Mouse (Mus musculus): ENCODE measurements around the gene Mocs1.

DNA sequence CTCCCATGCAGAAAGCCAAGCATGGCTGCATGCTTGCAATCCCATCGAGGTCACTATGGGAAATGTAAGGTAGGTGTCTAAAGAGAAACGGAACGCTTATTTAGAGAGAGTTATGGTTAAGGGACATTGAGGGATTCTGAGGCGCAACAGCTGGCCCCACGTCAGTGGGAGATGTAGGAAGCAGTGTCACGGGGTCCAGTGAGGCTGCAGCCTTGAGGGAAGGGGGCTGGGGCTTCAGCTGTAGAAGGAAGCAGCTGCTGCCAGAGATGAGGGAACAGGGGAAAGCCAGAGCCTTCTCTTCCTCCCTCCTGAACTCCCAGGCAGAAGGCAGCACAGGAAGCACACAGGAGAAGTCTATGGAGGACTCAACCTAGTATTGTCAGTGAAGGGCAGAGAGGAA, 22.8 kb downstream of the Mocs1 start:
- TF ChIP-seq CTCF (conservative IDR thresholded peaks at IDR 0.05; ENCODE audit: low read length) (no peak), POU5F1 (IDR thresholded peaks at IDR 0.05; ENCODE audit: borderline replicate concordance, low read length) (no peak), NANOG (IDR thresholded peaks at IDR 0.05; ENCODE audit: borderline replicate concordance, low read length) (no peak)
